Mouse (Mus musculus) hindbrain, embryonic 13.5 days (tissue): ENCODE data around the gene Sh3pxd2b. TPM values are rescaled to one million over a fixed set of nuclear protein-coding genes. Genes with fewer than 3 reads are reported as not detected.

Source experiments
- ATAC-seq: fragments of 200-750 bp; cut with Nextera tagmentation; 2 replicates; pipeline ENCODE4 v1.8.0; 2017; ENCODE audit warnings: moderate TSS enrichment; ENCODE audit not compliant: low FRiP score
- H3K27ac ChIP-seq: fragments of 300-500 bp; sonication (generic); 2 replicates; pipeline ENCODE4 v1.5.1; 2015; ENCODE audit warnings: inconsistent platforms, mild to moderate bottlenecking, moderate library complexity
- H3K27me3 ChIP-seq: fragments of 300-500 bp; sonication (generic); 2 replicates; pipeline ENCODE4 v1.6.1; 2015; ENCODE audit warnings: mild to moderate bottlenecking, inconsistent platforms
- H3K36me3 ChIP-seq: fragments of 300-500 bp; sonication (generic); 2 replicates; pipeline ENCODE4 v1.6.1; 2015; ENCODE audit warnings: mild to moderate bottlenecking, inconsistent platforms
- H3K4me1 ChIP-seq: fragments of 300-500 bp; sonication (generic); replicated peaks from 2 replicates; pipeline ENCODE4 v1.6.1; 2015; ENCODE audit warnings: inconsistent platforms
- H3K4me2 ChIP-seq: fragments of 300-500 bp; sonication (generic); 2 replicates; pipeline ENCODE4 v1.6.1; 2015; ENCODE audit warnings: inconsistent platforms, mild to moderate bottlenecking, moderate library complexity
- H3K4me3 ChIP-seq: fragments of 300-500 bp; sonication (generic); 2 replicates; pipeline ENCODE4 v1.5.1; 2015; ENCODE audit warnings: mild to moderate bottlenecking, inconsistent platforms
- H3K9ac ChIP-seq: fragments of 300-500 bp; sonication (generic); 2 replicates; pipeline ENCODE4 v1.6.1; 2015; ENCODE audit warnings: mild to moderate bottlenecking, inconsistent platforms
- H3K9me3 ChIP-seq: fragments of 300-500 bp; sonication (generic); 2 replicates; pipeline ENCODE4 v1.6.1; 2016; ENCODE audit warnings: inconsistent platforms
- WGBS: fragments of 180-500 bp; shearing (Covaris S2); methylation state at CpG from one replicate; pipeline ENCODE4 v1.1.7; 2015; 5-methylcytosine and 5-hydroxymethylcytosine counted together
- polyA plus RNA-seq: library from polyadenylated mRNA; unstranded; fragments of >200 nt; fragmentation: Nextera tagmentation; extraction: Ambion mirVana; gene quantifications from 2 replicates; pipeline ENCODE4 v1.2.1, GENCODE M21; 2015

The Sh3pxd2b gene
- polyA plus RNA-seq, 1 experiment from 2014 or later: 21.3 TPM

DNA sequence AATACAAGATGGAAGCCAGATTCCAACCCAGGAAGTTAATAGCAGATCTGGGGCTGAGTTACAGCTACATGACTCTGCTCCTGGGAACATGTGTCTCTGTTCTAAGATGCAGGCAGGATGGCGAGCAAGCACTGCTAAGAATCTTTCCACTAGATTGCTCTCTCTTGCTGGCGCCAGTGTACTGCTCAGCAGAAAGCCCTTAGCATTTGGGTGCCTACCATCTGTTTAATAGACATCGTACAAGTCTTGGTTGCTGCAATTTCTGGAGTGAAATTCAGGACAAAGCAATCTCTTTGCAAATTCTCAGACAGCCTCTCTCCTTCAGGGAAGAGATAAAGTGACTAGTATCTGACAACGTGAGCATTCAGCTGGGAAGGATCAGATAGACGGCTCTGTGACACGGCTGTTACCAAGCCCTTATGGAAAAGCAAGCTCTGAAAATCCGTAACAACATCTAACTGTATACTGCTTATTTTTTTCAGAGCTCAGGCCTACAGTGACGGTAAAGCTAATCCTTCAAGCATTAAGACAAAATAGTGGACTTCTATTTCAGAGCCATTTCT lies 105.8 kb downstream of the Sh3pxd2b start:
- H3K27ac ChIP-seq: peak overlapping the region; percentile 44
- WGBS: 37% methylated on average over 8 of the region's 8 CpGs

DNA sequence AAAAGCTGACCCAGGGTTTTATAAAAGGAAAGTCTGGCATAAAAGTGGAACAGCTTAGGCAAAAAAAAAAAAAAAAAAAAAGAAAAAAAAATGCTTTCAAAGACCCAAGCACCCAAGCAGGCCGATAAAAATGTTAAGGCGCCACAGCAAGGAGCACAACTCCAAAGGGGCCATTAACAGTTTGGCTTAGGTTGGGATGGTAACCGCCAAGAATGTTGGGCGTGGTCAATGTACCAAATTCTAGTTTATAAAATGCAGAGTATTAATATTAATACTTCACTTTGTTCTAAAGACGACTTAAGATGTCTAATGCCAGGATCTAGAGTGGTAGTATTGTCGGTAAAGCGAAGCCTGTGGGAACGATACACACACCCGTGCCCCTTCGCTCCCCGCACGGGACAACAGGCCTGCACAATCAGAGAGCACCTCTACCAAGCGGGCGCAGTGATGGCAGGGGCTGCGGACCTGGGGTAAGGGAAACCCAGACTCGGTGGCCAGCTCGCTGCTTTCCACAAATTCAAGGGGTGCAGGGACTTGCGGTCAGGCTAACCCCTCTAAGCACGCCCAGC lies 106.7 kb downstream of the Sh3pxd2b start:
- Histone ChIP-seq H3K9ac (peak overlapping the region; percentile 95), H3K27me3 (no peaks in the 10 kb centered on the region), H3K4me2 (peak overlapping the region; percentile 87), H3K36me3 (no peaks in the 10 kb centered on the region), H3K27ac (peak overlapping the region; percentile 98), H3K4me1 (peaks cover 18% of the 10 kb centered on the region), H3K9me3 (no peaks in the 10 kb centered on the region), H3K4me3 (peak overlapping the region; percentile 88)
- peak; percentile 48; the same call in 1 of the 2 replicates for ATAC-seq
- 1% methylated on average over 19 of the region's 19 CpGs for WGBS

More for the DNA sequence above, 105.8 kb downstream of the Sh3pxd2b start:
- ATAC-seq: no peak
- Histone ChIP-seq H3K9me3 (no peaks in the 10 kb centered on the region), H3K27me3 (no peaks in the 10 kb centered on the region), H3K9ac (no peak overlapping the region), H3K36me3 (no peaks in the 10 kb centered on the region), H3K4me2 (0 out of 2 replicates have a peak overlapping the region, but pooled peaks have one; percentile 8), H3K4me1 (peaks cover 18% of the 10 kb centered on the region), H3K4me3 (no peak overlapping the region)

DNA sequence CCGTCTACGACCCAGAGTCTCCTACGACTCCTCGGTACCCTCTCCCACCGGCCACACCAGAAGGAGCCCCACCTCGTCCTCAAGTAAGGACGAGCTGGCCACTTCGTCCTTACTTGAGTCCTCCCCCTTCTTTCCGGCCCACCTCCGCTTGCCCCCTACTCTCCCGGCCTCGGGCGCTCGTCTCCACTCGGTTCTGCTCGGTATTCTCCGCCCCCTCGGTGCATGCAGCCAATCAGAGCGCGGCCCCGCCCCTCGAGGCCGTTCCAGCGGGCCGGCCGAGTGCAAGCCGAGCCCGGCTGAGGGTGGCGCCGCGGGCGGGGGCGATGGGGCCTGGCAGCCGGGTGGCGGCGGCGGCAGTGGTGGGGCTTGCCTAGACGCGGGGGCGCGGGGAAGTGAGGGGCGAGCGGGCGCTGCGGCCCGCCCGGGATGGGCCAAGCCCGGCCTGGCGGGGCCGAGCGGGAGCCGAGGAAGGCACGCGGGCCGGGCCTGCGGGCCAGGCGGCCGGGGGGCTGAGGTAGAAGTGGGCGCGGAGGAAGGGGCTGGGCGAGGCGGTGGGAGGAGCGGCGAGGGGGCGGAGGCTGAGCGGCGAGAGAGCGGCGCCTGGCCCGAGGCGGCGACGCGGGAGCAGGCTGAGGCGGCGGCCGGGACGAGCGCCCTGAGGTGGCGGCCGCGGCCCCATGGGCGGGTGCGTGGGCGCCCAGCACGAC lies 107.3 kb downstream of the Sh3pxd2b start, which contains the start of gene Ubtd2:
Ubtd2 (plus strand) TSS at position 571 of the 707 bp plus-strand sequence.
- WGBS: under 1% methylated on average over 81 of the region's 86 CpGs
- ATAC-seq: peak; percentile 98

DNA sequence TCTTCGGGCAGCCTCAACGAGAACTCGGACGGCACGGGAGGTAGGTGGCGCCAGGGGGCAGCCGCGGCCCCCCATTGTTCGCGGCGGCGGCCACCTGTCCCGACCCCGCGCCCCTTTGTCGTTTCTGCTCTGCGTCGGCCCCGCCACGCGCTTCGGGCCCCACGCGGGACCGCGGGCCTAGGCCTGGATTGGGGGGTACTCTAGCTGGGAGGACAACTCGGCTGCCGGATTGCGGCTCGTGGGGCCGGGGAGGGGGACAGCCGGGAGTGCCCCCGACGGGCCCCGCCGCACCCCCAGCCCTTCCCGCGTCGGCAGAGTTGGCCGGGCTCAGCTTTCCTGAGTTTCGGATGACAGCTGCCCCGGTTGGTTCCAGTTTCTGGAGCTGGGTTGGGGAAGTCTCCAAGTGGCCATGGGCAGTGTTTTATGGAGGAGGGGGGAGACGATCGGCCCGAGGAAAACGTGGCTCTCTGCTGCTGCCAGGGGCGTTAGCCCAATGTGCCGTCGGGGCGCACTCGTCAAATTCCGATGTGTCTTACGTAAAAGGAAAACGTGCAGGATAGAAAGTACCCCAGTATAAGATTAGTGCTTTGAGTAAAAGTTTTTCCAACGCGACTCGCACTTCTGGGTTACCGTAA lies 108.0 kb downstream of the Sh3pxd2b start:
- H3K4me1 ChIP-seq: peaks cover 18% of the 10 kb centered on the region
- peak overlapping the region; percentile 98 for H3K27ac ChIP-seq
- H3K36me3 ChIP-seq: no peaks in the 10 kb centered on the region
- peak overlapping the region; percentile 88 for H3K4me3 ChIP-seq
- no peaks in the 10 kb centered on the region for H3K27me3 ChIP-seq
- WGBS: under 1% methylated on average over 41 of the region's 58 CpGs
- ATAC-seq: peak; percentile 17
- peak overlapping the region; percentile 95 for H3K9ac ChIP-seq
- peak overlapping the region; percentile 87 for H3K4me2 ChIP-seq
- H3K9me3 ChIP-seq: no peaks in the 10 kb centered on the region

More for the DNA sequence above, 107.3 kb downstream of the Sh3pxd2b start, which contains the start of gene Ubtd2:
- Histone ChIP-seq H3K27ac (peak within 1 kb of the TSS; percentile 98), H3K4me1 (peaks cover 18% of the 10 kb centered on the region), H3K27me3 (no peaks in the 10 kb centered on the region), H3K36me3 (no peaks in the 10 kb centered on the region), H3K9ac (peak within 1 kb of the TSS; percentile 95), H3K4me3 (peak within 1 kb of the TSS; percentile 88), H3K4me2 (peak within 1 kb of the TSS; percentile 87), H3K9me3 (no peaks in the 10 kb centered on the region)

DNA sequence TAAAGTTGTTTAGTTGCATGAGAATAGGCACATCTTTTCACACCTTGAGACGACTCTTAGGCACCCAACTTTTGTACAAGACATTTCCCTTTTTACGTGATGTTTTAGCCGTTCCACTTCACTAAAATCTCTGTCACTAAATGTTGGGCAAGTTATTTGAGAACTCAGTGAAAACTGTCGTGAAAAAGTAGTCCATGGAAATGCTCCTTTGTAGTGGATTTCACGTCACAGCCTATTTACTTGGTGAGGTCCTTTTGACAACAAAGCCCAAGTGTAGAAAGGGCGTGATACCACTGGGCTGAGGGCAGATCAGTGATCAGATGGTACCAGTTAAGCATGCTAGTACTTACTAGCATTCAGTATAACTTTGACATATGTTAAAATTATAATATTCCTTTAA lies 108.7 kb downstream of the Sh3pxd2b start:
- ATAC-seq: no peak
- Histone ChIP-seq H3K36me3 (no peaks in the 10 kb centered on the region), H3K27me3 (no peaks in the 10 kb centered on the region), H3K4me2 (peak overlapping the region; percentile 87), H3K9me3 (no peaks in the 10 kb centered on the region), H3K4me1 (peaks cover 18% of the 10 kb centered on the region), H3K4me3 (peak overlapping the region; percentile 88), H3K9ac (peak overlapping the region; percentile 95), H3K27ac (no peak overlapping the region)
- WGBS: 10% methylated on average over 6 of the region's 6 CpGs

DNA sequence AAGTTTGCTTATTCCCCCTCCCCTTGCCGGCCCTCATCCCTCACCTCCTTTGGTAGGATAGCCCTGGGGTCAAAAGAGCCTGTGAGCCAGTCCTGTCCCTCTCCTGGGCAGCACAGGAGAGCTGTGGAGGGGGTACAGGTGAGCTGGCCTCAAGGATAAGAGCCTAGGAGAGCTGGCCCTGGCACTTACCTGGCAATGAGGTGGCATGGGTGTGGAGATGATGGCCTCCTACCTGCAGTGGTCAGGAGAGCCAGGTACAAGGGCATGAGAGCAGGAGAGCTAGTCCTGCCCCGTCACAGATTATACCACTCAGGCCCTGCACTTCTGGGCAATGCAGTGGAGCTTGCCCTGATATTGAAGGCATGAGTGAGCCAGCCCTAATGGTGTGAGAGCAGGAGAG lies 116.7 kb downstream of the Sh3pxd2b start:
- Histone ChIP-seq H3K4me3 (no peak overlapping the region), H3K9ac (no peak overlapping the region), H3K27me3 (no peaks in the 10 kb centered on the region), H3K9me3 (no peaks in the 10 kb centered on the region), H3K4me2 (no peak overlapping the region), H3K36me3 (no peaks in the 10 kb centered on the region), H3K27ac (no peak overlapping the region), H3K4me1 (peaks cover 11% of the 10 kb centered on the region)
- no peak for ATAC-seq
- WGBS: 72% methylated on average over 2 of the region's 2 CpGs

DNA sequence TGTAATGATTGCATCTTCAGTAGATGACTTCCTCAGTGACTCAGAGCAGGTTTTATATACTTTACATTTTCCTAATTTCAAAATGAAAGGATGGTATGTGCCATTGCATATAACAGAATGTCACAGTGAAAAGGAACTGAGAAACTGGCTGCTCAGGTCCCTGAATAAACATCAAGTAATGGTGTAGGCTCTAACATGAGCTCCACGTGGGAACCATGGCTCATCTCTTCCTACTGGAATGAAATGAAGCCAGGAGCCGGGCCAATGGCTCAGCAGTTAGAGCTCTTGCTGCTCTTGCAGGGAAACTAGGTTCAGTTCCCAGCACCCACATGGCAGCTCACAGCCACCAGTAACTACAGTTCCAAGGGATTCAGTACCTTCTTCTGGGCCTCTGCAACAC lies 124.3 kb downstream of the Sh3pxd2b start:
- H3K4me1 ChIP-seq: 0 out of 2 replicates have a peak, but pooled peaks cover 3% of the 10 kb centered on the region
- no peak overlapping the region for H3K4me2 ChIP-seq
- no peak overlapping the region for H3K27ac ChIP-seq
- ATAC-seq: no peak
- no peaks in the 10 kb centered on the region for H3K27me3 ChIP-seq
- H3K4me3 ChIP-seq: no peak overlapping the region
- H3K9ac ChIP-seq: no peak overlapping the region
- no peaks in the 10 kb centered on the region for H3K36me3 ChIP-seq
- H3K9me3 ChIP-seq: no peaks in the 10 kb centered on the region
- 81% methylated on average over 2 of the region's 2 CpGs for WGBS

DNA sequence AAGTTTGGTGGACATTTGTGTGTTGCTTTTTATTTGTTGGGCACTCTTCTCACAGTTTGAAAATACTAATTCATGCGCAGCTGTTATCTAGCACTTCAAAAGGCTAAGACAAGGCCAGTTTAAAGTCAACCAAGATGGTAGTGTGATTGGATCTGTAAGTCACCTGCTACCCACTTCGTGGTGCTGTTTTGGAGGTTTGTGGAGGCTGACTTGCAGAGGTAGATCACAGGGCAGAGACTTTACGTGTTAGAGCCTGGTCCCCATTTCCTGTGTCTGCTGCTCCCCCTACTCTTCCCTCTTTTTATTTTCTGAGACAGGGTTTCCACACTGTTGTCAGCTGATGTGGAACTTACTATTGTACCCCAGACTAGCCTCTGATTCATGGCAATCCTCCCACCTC lies 127.1 kb downstream of the Sh3pxd2b start:
- WGBS: 86% methylated on average over 3 of the region's 3 CpGs
- no peak for ATAC-seq
- Histone ChIP-seq H3K27ac (no peak overlapping the region), H3K4me3 (no peak overlapping the region), H3K36me3 (no peaks in the 10 kb centered on the region), H3K9ac (no peak overlapping the region), H3K4me1 (0 out of 2 replicates have a peak, but pooled peaks cover 3% of the 10 kb centered on the region), H3K4me2 (no peak overlapping the region), H3K9me3 (no peaks in the 10 kb centered on the region), H3K27me3 (no peaks in the 10 kb centered on the region)

DNA sequence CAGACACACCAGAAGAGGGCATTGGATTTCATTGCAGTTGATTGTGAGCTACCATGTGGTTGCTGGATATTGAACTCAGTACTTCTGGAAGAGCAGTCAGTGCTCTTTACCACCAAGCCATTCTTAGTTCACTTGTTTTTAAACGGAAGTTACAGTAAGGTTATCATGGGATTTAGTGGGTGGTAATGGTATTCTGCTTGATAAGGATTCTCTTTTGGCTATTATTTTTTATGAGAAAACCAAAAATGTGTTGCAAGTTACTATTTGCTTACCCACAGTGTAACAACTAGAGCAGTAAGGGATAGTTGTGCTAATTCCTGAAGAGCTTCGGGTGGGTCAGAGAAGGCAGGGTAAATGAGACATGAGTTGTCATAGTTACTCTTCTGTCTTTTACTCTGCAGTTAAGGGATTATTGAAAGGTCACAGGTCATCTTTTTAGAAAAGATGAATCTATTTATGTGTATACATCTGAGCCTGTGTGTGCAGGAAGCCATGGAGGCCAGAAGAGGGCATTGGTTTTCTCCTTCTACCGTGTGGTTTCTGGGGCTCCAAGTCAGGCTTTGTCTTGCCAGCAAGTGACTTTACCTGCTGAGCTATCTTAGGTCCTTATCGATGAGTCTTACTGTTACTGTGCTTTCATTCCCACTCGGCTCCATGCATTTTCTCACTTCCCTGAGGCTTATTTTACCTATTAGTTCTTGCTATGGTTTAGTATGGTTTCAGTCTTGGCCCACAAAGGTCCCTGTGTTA lies 128.0 kb downstream of the Sh3pxd2b start:
- Histone ChIP-seq H3K9me3 (no peaks in the 10 kb centered on the region), H3K36me3 (no peaks in the 10 kb centered on the region), H3K4me1 (0 out of 2 replicates have a peak, but pooled peaks cover 3% of the 10 kb centered on the region), H3K4me2 (no peak overlapping the region), H3K4me3 (no peak overlapping the region), H3K27ac (no peak overlapping the region), H3K27me3 (no peaks in the 10 kb centered on the region), H3K9ac (no peak overlapping the region)
- no peak for ATAC-seq
- WGBS: 83% methylated on average over 5 of the region's 5 CpGs
